Comparison of ENCODE assay signal across 15 mouse cellular contexts in genomic region chr3:102211340-102211739, GRCm38 (mm10). TPM values are rescaled to one million over a fixed set of nuclear protein-coding genes. Genes with fewer than 3 reads are reported as not detected.
"Had no signal": no experiment of that assay in that cellular context is flagged by ENCODE, and none has a peak within 500 bp of the region (broad histone marks: within the 10 kb centered on the region; RNA-seq: fewer than 3 reads in every experiment).

No protein-coding gene starts in this region.

- H3K9me3 ChIP-seq: midbrain, embryonic 12.5 days; midbrain, embryonic 15.5 days had no signal

- ATAC-seq: liver, postnatal 0 days; lung, postnatal 0 days; midbrain, embryonic 15.5 days had no signal

- H3K4me1 ChIP-seq: midbrain, embryonic 12.5 days; midbrain, embryonic 15.5 days; neural tube, embryonic 13.5 days had no signal

- H3K4me3 ChIP-seq: layer of hippocampus, adult 2 months; midbrain, embryonic 12.5 days; midbrain, embryonic 15.5 days; neural tube, embryonic 13.5 days had no signal

- H3K9ac ChIP-seq: liver, embryonic 14.5 days; liver, postnatal 0 days; lung, embryonic 14.5 days; midbrain, embryonic 12.5 days; midbrain, embryonic 15.5 days; neural tube, embryonic 13.5 days had no signal

- H3K4me2 ChIP-seq: lung, embryonic 14.5 days; midbrain, embryonic 12.5 days; midbrain, embryonic 15.5 days; neural tube, embryonic 13.5 days had no signal

- H3K27ac ChIP-seq: kidney, postnatal 0 days; layer of hippocampus, adult 2 months; liver, embryonic 14.5 days; macrophage; midbrain, embryonic 12.5 days; midbrain, embryonic 15.5 days; neural tube, embryonic 13.5 days had no signal

- DNase-seq: kidney, adult 9 months; layer of hippocampus, adult 9-11 months; right cerebral cortex, postnatal 25 days; thymus, adult 18-20 months had no signal

- H3K36me3 ChIP-seq: midbrain, embryonic 12.5 days; midbrain, embryonic 15.5 days; neural tube, embryonic 13.5 days had no signal

RNA-seq across cellular contexts. Expression of gene Vangl1, which starts 6.8 kb away (rescaled TPM):
- total RNA-seq: neutrophil, adult 5-6 weeks had no signal
